Mouse (Mus musculus): ENCODE data around the gene Trim75.

Trim75 gene

DNA sequence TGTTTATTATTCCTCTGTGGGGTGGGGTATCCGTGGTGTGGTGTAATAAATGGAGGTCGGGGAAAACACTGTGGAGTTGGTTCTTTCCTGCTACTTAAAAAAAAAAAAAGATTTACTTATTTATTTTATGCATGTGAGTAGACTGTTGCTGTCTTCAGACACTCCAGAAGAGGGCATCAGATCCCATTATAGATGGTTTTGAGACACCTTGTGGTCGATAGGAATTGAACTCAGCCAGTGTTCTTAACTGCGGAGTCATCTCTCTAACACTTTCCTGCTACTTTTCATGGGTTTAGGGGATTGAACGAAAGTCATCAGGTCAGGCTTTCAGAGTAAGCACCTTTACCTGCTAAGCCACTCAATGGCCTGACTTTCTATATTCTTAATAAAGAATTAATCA lies 42.8 kb downstream of the Trim75 start:
- DNase-seq (ENCODE audit: low read depth, low spot score), result no peak

DNA sequence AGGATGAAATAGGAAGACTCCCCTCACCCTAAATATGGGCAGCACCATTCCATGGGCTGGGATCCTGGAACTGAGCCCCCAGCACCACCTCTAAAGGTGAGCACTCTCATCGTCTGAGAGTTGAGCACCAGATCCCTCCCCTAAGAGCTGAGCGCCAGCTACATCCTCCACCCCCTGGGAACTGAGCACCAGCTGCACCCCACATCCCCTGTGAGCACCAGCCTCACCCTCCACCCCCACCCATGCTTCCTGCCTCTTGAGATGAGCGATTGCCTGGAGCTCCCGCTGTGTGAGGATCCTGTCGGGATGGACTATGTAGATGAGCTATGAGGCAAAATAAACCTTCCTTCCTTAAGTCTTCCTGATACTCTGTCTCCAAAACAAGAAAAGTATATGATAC lies 44.7 kb downstream of the Trim75 start:
- no peak for DNase-seq (ENCODE audit: low read depth, low spot score)

DNA sequence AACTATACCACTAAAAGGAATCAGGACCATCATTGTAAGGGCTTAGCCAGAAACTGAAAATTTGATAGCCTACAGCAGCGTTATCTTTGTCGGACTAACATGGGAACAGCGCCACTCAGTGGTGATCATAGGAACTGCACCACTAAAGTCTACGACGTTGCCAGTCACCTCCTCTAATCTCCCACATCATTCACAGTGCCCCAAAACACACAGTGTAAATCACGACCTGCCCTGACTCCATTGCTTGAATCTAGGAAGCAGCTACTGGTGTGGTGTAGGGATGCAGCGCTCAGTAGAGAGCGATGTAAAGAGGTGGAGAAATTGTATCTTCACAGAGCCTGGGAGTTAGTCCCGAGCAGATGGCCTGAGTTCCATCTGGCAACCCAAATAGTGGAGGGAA lies 46.1 kb downstream of the Trim75 start:
- DNase-seq (ENCODE audit: low read depth, low spot score), result peak; percentile 58

DNA sequence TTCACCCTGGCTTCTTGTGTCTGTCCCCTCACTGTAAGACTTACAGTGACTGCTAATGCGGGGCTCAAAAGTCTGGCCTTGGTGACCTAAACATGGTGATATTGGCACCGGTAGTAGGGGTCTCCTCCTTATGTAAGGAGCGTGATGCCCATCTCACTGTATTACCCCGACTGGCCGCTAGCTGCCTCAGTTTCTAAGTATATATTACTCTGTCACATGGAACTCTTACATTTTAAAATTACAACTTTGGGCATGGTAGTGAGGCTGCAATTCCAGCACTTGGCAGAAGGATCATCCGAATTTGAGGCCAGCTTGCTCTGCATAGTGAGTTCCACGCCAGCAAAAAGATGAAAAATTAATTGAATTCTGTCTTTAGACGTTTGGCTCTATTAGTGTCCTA lies 46.6 kb downstream of the Trim75 start:
- no peak for DNase-seq (ENCODE audit: low read depth, low spot score)

DNA sequence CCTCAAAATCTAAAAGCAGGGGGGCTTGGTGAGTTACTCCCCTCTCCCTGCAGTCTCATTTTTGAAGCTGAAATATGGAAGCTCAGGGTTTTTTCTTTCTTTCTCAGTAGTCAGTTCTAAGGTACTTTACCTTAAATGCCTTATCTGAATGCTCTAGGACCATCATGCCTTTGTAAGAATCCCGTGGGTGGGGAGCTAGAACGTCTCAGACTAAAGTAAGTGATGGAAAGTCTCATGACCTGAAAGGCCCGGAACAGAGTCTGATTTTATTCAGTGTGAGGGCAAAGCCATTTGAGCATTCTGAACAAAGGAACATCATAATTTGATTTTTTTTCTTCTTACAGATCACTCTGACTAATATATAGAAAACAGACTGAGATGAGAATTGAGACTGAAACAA lies 52.6 kb downstream of the Trim75 start:
- no peak for DNase-seq (ENCODE audit: low read depth, low spot score)

Data from skeletal muscle tissue, adult 2 months (tissue).